Mouse (Mus musculus) kidney, adult 2 months (tissue): ENCODE data around the gene Utrn.

ENCODE experiments used
- CTCF ChIP-seq: fragments of 200-500 bp; conservative IDR thresholded peaks from 2 replicates; pipeline ENCODE4 v1.5.1; 2011; ENCODE audit warnings: low read depth, mild to moderate bottlenecking, control low read depth, low read length, moderate library complexity, mixed read lengths; ENCODE audit not compliant: insufficient read depth, insufficient read length
- POLR2A ChIP-seq: fragments of 200-500 bp; IDR thresholded peaks from one replicate; pipeline ENCODE4 v1.6.1; 2011; ENCODE audit warnings: low read depth, low read length, control low read depth

DNA sequence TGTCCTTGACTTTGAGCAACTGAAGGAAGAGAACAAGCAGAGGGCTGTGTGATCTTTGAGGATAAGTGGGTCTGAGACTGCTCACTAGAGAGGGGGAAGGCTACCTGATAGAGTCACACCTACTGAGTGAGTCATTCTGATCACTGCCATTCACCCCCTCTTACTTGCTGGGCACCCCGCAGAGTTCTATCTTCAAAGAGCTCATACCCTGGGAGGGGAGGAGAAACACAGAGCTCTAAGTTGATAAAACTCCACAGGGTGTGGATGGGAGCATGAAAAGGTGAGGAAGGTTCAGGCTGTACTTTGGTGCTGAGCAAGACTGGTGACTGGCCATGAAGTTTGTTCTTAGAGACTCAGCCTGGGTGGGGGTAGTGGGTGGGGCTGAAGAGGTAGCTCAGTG, 164.9 kb downstream of the Utrn start:
- no peak for TF ChIP-seq CTCF
- TF ChIP-seq POLR2A: no peak
